Mouse (Mus musculus) ES-E14 (cell line): Measurements from ENCODE around the gene Pgs1. TPM values are rescaled to one million over a fixed set of nuclear protein-coding genes. Genes with fewer than 3 reads are reported as not detected.

ENCODE experiments used
- DNase-seq: peaks from one replicate; pipeline ENCODE4 v3.0.0-alpha.2; 2013; ENCODE audit warnings: low read depth, low spot score
- H3K27ac ChIP-seq: 2 replicates; pipeline ENCODE4 v1.5.1; 2012; ENCODE audit warnings: low read depth, mild to moderate bottlenecking, low read length, moderate library complexity, mixed read lengths; ENCODE audit not compliant: poor library complexity, insufficient read depth, severe bottlenecking
- H3K36me3 ChIP-seq: 2 replicates; pipeline ENCODE4 v1.6.1; 2012; ENCODE audit warnings: mild to moderate bottlenecking, low read length, moderate library complexity, mixed read lengths; ENCODE audit not compliant: control insufficient read depth, poor library complexity, insufficient read depth, severe bottlenecking
- H3K4me1 ChIP-seq, 2 experiments: fragments of 150-350 bp in 1 of 2; sonication (generic) in 1 of 2; 2 replicates each; pipeline ENCODE4 v1.6.1; 2012; ENCODE audit warnings: low read length in 2 of 2, mild to moderate bottlenecking in 1 of 2, mixed read lengths in 1 of 2; ENCODE audit not compliant: control insufficient read depth in 2 of 2, insufficient read depth in 2 of 2, poor library complexity in 1 of 2
- H3K4me3 ChIP-seq, 2 experiments: fragments of 150-350 bp in 1 of 2; sonication (generic) in 1 of 2; 2 replicates each; pipeline ENCODE4 v1.5.1; 2012; ENCODE audit warnings: low read length in 2 of 2, low read depth in 1 of 2, mild to moderate bottlenecking in 1 of 2, mixed read lengths in 1 of 2; ENCODE audit not compliant: insufficient read depth in 1 of 2, poor library complexity in 1 of 2, severe bottlenecking in 1 of 2
- H3K9ac ChIP-seq: 2 replicates; pipeline ENCODE4 v1.6.1; 2012; ENCODE audit warnings: low read depth, mild to moderate bottlenecking, low read length, mixed read lengths; ENCODE audit not compliant: poor library complexity, insufficient read depth, severe bottlenecking
- H3K9me3 ChIP-seq: fragments of 150-350 bp; sonication (generic); 2 replicates; pipeline ENCODE4 v1.6.1; 2012; ENCODE audit warnings: low read depth, mild to moderate bottlenecking, low read length; ENCODE audit not compliant: control insufficient read depth, insufficient read depth
- CHD2 ChIP-seq: IDR thresholded peaks from 2 replicates; pipeline ENCODE4 v1.6.1; 2014; ENCODE audit warnings: mild to moderate bottlenecking, low read depth, low read length, inconsistent platforms
- HCFC1 ChIP-seq: IDR thresholded peaks from 2 replicates; pipeline ENCODE4 v1.6.1; 2012; ENCODE audit warnings: low read length, inconsistent platforms, borderline replicate concordance; ENCODE audit not compliant: insufficient read depth
- MAFK ChIP-seq: IDR thresholded peaks from 2 replicates; pipeline ENCODE4 v1.6.1; 2014; ENCODE audit warnings: mild to moderate bottlenecking, low read depth, low read length, inconsistent platforms; ENCODE audit not compliant: insufficient read depth
- ZC3H11A ChIP-seq: IDR thresholded peaks from 2 replicates; pipeline ENCODE4 v1.6.1; 2012; ENCODE audit warnings: low read depth, mild to moderate bottlenecking, inconsistent platforms, low read length, borderline replicate concordance
- ZNF384 ChIP-seq: IDR thresholded peaks from 2 replicates; pipeline ENCODE4 v1.6.1; 2012; ENCODE audit warnings: low read depth, low read length, inconsistent platforms
- in situ Hi-C, 2 experiments: fragments of 600-800 bp; cut with MboI; formaldehyde crosslinking; loops; one replicate each; pipeline ENCODE4 v1.15.1; 2025; ENCODE audit warnings: low sequenced_read_pairs in 2 of 2, inconsistent platforms in 1 of 2; ENCODE audit not compliant: unreplicated experiment in 2 of 2
- total RNA-seq: library from RNA; depleted of rRNA; stranded (reverse); fragments of 300-350 nt; gene quantifications from 2 replicates; pipeline ENCODE4 v1.2.3, GENCODE M21; 2012

Pgs1 gene
- total RNA-seq, 1 experiment = 95.2 TPM

DNA sequence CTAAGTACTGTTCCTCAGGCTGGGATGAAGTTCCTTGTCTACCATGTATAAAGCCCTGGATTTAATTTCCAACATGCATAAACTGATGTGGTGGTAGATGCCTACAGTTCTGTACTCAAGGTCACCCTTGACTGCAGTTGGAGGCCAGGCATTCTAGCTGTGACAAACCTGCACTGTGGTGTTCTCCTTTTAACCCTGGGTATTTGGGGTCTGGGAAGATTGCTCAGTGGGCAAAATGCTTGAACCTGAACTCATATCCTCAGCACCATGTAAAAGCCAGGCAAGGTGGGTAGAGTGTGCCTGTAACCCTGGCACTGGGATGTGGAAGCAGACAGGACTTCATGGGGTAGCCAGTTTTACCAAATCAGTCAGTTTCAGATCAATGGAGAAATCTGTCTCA is 25.5 kb upstream of the Pgs1 start:
- TF ChIP-seq HCFC1 (no peak), ZNF384 (no peak), ZC3H11A (no peak), CHD2 (no peak), MAFK (no peak)
- Histone ChIP-seq H3K36me3 (peaks cover 4% of the 10 kb centered on the region), H3K4me1 (peaks cover 22 to 35% of the 10 kb centered on the region in 2 experiments; a peak in 3 of 4 replicates), H3K27ac (no peak overlapping the region), H3K9ac (no peak overlapping the region), H3K9me3 (no peaks in the 10 kb centered on the region), H3K4me3 (no peak overlapping the region)
- in situ Hi-C loops = no loop called here
- DNase-seq = no peak

DNA sequence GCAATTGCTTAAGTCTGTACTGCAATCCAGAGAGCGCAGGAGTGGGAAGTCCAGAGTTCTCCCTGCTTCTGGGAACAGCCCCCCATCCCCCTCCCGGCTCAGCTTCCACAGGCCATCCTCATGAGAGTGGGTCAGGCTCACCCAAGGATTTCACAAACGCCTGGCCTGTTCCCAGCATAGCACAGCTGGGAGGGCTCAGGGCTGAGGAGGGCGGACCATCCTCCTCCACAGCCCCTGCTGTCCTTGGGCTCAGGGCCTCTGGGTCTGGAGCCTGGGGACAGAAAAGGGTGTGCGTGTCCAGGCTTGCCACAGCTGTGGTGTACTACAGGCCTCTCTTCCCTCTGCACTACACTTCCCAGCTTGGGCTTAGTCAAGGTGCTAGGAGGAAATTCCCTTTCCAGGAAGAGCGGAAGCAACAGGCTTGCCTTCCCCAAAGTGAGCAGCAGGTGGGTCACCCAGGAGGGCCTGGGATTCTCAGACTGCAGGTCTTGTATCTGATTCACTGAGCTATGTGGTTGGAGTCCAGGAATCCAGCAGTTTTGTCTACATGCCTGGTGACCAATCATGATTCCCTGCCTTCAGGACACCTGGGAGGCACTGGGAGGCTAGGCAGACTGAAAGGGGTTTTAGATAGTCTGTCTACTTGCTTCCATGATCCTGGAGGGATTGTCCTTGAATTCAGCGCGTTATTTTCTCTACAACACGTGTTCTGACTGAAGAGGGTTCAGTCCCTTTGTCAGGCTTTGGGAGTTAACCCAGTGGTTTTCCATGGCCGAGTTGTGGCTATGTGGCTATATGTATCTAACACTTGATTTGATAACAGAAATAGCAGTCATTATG is 23.6 kb upstream of the Pgs1 start:
- no peaks in the 10 kb centered on the region for H3K9me3 ChIP-seq
- TF ChIP-seq HCFC1 (no peak), ZC3H11A (no peak), CHD2 (no peak), MAFK (no peak)
- H3K9ac ChIP-seq = peak overlapping the region; percentile 42; the same call in 1 of the 2 replicates
- peaks cover 19 to 31% of the 10 kb centered on the region in 2 experiments; a peak in 3 of 4 replicates for H3K4me1 ChIP-seq
- peaks cover 20% of the 10 kb centered on the region for H3K36me3 ChIP-seq
- peak overlapping the region; percentile 1 to 8; a peak in 1 of 4 replicates for H3K4me3 ChIP-seq
- in situ Hi-C loops = no loop called here
- no peak for DNase-seq
- peak overlapping the region; percentile 91 for H3K27ac ChIP-seq

DNA sequence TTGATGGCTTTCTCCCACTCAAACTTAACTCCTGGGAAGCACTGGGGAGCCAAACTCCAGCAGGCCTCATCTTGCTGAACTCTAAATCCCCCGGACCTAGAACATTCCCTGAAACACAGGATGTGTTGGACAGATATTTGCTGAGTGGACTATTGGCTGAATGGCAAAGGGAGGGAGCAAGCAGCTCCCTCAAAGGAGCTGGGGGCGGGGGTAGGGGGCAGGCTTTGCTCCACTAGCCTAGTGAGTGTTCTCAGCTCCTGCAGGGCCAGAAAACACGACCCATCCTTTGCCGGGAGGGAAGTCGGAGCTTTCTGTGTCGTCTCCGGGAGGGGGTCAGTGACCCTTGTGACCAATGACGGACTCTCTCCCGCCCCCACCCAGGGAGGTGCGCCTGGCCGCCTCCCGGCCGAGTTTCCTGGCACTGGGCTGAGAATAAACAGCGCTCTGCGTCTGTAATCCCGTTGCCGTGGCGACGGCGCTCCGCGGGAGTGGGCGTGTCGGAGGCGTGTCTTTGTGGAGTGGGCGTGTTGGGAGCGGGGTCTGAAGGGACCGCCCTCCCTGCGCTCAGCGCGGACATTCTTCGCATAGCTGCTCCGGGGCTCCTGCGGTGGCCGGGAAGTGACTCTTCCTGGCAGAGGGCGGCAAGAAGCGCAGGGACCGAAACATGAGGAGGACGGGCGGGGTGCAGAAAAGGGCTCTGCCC is 22.9 kb upstream of the Pgs1 start:
- Histone ChIP-seq H3K36me3 (peaks cover 27% of the 10 kb centered on the region), H3K9ac (peak overlapping the region; percentile 61), H3K4me1 (peaks cover 19 to 31% of the 10 kb centered on the region in 2 experiments; a peak in 3 of 4 replicates), H3K9me3 (no peaks in the 10 kb centered on the region), H3K4me3 (peak overlapping the region; percentile 54 to 63), H3K27ac (peak overlapping the region; percentile 91)
- peak; percentile 97 for DNase-seq
- TF ChIP-seq CHD2 (no peak), MAFK (peak; percentile 91)
- in situ Hi-C loops = no loop called here

DNA sequence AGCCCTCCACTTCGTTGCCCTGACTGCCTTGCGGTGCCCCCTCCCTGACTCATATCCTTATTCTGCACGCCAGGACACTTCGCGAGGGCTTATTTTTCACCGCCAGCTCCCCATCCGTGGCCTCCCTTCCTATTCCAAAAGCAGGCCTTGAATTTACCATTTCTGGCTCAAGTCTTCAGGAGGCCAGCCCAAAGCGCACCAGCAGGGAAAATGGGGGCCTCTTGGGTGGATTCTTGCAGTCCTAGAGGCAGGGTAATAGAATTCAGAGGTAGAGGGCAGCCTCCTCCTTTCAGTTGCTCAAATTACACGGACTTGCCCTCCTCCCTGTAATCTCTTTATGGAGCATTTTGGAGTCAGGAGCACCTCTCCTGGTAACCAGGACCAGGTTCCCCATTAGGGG is 22.2 kb upstream of the Pgs1 start:
- peaks cover 27% of the 10 kb centered on the region for H3K36me3 ChIP-seq
- H3K4me1 ChIP-seq = peaks cover 19 to 31% of the 10 kb centered on the region in 2 experiments; a peak in 3 of 4 replicates
- peak overlapping the region; percentile 61 for H3K9ac ChIP-seq
- peak overlapping the region; percentile 80 for H3K27ac ChIP-seq
- TF ChIP-seq HCFC1 (no peak), ZC3H11A (no peak), CHD2 (no peak), ZNF384 (no peak), MAFK (no peak)
- in situ Hi-C loops = no loop called here
- no peak for DNase-seq
- H3K9me3 ChIP-seq = no peaks in the 10 kb centered on the region
- H3K4me3 ChIP-seq = peak overlapping the region; percentile 54 to 63
